Mouse (Mus musculus): ENCODE data around the gene Smim14.
"Not testable (repeated sequence)": the region's sequence is repeated elsewhere in the genome, so short reads cannot be mapped to it uniquely, and the experiment has no call there.

DNA sequence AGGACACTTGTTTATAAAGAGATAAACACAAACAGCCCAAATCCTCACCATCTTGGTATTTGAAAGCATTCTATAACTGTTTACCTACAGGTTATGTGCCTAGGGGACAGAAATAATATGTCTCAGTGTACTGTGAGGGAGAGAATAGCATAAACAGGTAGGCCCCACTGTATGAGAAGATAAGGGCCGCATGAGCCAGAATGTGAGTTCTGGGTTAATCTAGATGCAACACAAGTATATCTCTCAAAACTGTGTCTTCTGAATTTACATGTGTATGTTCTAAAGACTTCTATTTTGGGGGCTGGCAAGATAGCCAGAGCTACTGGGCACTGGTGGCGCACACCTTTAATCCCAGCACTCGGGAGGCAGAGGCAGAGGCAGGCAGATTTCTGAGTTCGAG is 60.2 kb downstream of the Smim14 start:
- not testable (repeated sequence) for TF ChIP-seq CTCF, EP300 (IDR thresholded peaks at IDR 0.05)
